Mouse (Mus musculus) megakaryocyte, embryonic 14.5 days (primary cell): Measurements from ENCODE around the gene Ctns. TPM values are rescaled to one million over a fixed set of nuclear protein-coding genes. Genes with fewer than 3 reads are reported as not detected.

Experiments used
- H3K27me3 ChIP-seq: replicated peaks from 2 replicates; pipeline ENCODE3; 2012; ENCODE audit warnings: inconsistent platforms
- H3K36me3 ChIP-seq: replicated peaks from 2 replicates; pipeline ENCODE3; 2012; ENCODE audit warnings: low read length, inconsistent platforms, mixed read lengths
- H3K4me1 ChIP-seq: 2 replicates; pipeline ENCODE4 v1.6.1; 2012; ENCODE audit warnings: inconsistent platforms
- H3K4me3 ChIP-seq: replicated peaks from 2 replicates; pipeline ENCODE3; 2012; ENCODE audit warnings: moderate library complexity, mild to moderate bottlenecking, inconsistent platforms
- H3K9me3 ChIP-seq: 2 replicates; pipeline ENCODE4 v1.6.1; 2012; ENCODE audit warnings: inconsistent platforms
- FLI1 ChIP-seq: IDR thresholded peaks from 2 replicates; pipeline ENCODE4 v1.6.1; 2012; ENCODE audit warnings: low read length, inconsistent platforms, mixed read lengths
- GATA1 ChIP-seq: IDR thresholded peaks from 3 replicates; pipeline ENCODE4 v1.6.1; 2012; ENCODE audit warnings: mixed read lengths, low read length, inconsistent platforms, borderline replicate concordance
- polyA plus RNA-seq: library from polyadenylated mRNA; stranded (reverse); fragments of >175 nt; gene quantifications from 2 replicates; pipeline ENCODE4 v1.2.3, GENCODE M21; 2012; ENCODE audit warnings: low replicate concordance; ENCODE audit not compliant: insufficient read depth

Gene Ctns
- polyA plus RNA-seq, 1 experiment = 4.1 TPM

DNA sequence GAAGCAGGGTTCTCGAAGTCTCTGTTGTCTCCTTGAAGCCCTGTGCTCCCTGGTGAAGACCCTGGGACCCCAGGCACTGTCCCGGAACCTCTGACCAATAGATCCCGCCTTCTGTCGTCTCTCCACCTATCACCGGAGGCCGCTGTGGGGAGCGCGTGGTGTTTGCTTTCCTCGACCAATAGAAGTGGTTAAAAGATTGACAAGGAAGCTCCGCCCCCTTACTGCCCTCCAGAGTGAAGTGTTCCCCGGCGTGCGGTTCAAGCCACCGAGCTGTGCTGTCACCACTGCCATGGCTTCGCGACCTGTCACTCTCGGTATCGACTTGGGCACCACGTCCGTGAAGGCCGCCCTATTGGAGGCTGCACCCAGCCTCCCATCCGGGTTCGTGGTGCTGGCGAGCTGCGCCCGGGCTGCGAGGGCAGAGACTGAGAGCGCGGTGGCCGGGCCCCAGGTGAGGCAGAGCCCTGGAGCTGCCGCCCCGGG lies 429 bp upstream of the Ctns start, which contains the start of gene Shpk:
Gene Shpk (plus strand): TSS at position 231 of the 483 bp plus-strand sequence.
- Histone ChIP-seq H3K36me3 (peaks cover 30% of the 10 kb centered on the region), H3K27me3 (no peaks in the 10 kb centered on the region), H3K9me3 (no peaks in the 10 kb centered on the region), H3K4me1 (peaks cover 57% of the 10 kb centered on the region), H3K4me3 (peak within 1 kb of the TSS; percentile 99)
- no peak for TF ChIP-seq GATA1
- TF ChIP-seq FLI1 = no peak

GRCm38 (mm10) chr11:73198190-73198589 lies 652 bp downstream of the Ctns start:
- H3K4me3 ChIP-seq = peak overlapping the region; percentile 99
- TF ChIP-seq FLI1 (no peak), GATA1 (no peak)
- H3K36me3 ChIP-seq = peaks cover 26% of the 10 kb centered on the region
- no peaks in the 10 kb centered on the region for H3K9me3 ChIP-seq
- H3K4me1 ChIP-seq = peaks cover 66% of the 10 kb centered on the region
- H3K27me3 ChIP-seq = no peaks in the 10 kb centered on the region

- peaks cover 43% of the 10 kb centered on the region for H3K4me1 ChIP-seq
- no peak overlapping the region for H3K4me3 ChIP-seq
- no peaks in the 10 kb centered on the region for H3K9me3 ChIP-seq
- H3K36me3 ChIP-seq = peaks cover 60% of the 10 kb centered on the region
- H3K27me3 ChIP-seq = no peaks in the 10 kb centered on the region
- TF ChIP-seq GATA1 = no peak
- no peak for TF ChIP-seq FLI1
Observed at GRCm38 (mm10) chr11:73194444-73194843, 4.4 kb downstream of the Ctns start.

- Histone ChIP-seq H3K9me3 (no peaks in the 10 kb centered on the region), H3K36me3 (peaks cover 74% of the 10 kb centered on the region), H3K27me3 (no peaks in the 10 kb centered on the region), H3K4me3 (peak overlapping the region; percentile 11), H3K4me1 (peaks cover 35% of the 10 kb centered on the region)
- TF ChIP-seq GATA1 (no peak), FLI1 (no peak)
Observed at GRCm38 (mm10) chr11:73193047-73193446, 5.8 kb downstream of the Ctns start.

- no peak for TF ChIP-seq FLI1
- no peak for TF ChIP-seq GATA1
- H3K4me1 ChIP-seq = peaks cover 5% of the 10 kb centered on the region
- H3K27me3 ChIP-seq = no peaks in the 10 kb centered on the region
- H3K4me3 ChIP-seq = no peak overlapping the region
- H3K9me3 ChIP-seq = no peaks in the 10 kb centered on the region
- peaks cover 95% of the 10 kb centered on the region for H3K36me3 ChIP-seq
Observed at GRCm38 (mm10) chr11:73187231-73187630, 11.6 kb downstream of the Ctns start.

DNA sequence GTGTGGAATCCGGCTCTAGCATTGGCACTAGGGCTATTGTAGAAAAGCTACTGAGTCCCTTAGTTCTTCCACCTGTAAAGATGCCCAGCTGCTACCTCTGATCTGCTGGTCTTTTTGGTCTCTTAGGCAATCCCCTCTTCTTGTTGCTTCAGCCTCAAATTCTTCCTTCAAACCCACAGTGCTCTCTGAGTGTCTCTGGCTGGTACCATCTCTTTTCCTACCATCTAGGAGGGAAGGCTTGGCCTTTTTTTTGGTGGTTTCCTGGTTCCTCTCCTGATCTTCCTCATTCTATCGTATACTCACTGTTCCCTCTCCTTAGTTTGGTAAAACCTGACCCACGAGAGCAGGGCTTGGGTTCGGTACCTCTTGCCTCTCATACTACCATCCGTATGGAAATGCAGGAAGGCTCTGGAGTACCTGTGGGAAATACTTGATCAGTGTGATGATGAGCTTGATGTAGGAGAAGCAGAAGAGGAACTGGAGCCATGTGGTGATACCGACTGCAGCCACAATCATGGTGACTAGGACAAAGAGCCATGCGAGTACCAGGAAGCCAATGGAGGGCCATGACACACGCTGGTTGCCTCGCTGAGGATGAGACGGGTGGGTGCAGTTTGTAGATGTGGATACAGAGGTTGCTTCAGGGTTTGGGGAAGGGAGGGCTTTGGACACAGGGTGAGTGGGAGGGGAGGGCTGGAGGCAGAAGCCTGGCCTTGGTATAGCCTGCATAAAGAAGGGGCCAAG lies 12.8 kb downstream of the Ctns start:
- no peaks in the 10 kb centered on the region for H3K9me3 ChIP-seq
- H3K27me3 ChIP-seq = no peaks in the 10 kb centered on the region
- peaks cover 5% of the 10 kb centered on the region for H3K4me1 ChIP-seq
- peak overlapping the region; percentile 53 for H3K4me3 ChIP-seq
- no peak for TF ChIP-seq GATA1
- peaks cover 88% of the 10 kb centered on the region for H3K36me3 ChIP-seq

DNA sequence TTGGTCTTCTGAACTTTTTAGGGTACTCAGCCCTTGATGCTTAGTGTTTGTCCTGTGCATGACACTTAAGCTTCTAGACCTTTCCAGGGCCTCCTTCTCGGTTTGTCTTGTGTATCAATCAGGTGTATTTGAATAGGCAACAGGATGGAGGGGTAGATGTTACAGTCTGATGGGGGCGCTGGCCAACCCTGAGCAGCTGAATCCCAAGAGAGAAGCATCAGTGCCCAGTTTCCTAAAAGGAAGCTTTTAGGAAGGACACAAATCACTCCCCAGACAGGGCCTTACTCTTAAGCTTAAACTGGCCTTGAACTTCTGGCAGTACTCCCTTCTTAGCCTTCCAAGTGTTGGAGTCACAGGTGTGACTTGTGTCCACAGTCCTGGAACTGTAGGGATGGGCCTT lies 20.9 kb downstream of the Ctns start:
- no peak for TF ChIP-seq GATA1
- no peak for TF ChIP-seq FLI1
- Histone ChIP-seq H3K4me1 (peaks cover 29% of the 10 kb centered on the region), H3K36me3 (peaks cover 37% of the 10 kb centered on the region), H3K4me3 (peak overlapping the region; percentile 99), H3K9me3 (no peaks in the 10 kb centered on the region), H3K27me3 (no peaks in the 10 kb centered on the region)

DNA sequence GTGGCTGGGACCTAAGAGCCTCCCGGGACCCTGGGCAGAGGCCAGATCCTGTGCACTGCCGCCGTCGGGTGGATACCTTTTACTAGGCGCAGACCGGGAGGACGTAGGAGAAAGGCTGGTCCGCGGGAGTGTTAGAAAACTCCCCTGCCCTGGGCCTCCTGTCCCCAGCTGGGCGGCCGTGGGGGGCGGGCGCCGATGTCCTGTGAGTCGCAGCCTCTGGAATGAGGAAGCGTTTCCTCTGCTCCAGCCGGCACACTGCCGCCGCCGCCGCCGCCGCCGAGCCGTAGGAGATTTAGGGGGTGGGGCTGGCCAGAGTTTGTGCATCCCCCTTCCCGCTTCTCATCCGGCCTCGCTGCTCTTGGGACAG lies 21.4 kb downstream of the Ctns start:
- Histone ChIP-seq H3K4me3 (peak overlapping the region; percentile 99), H3K27me3 (no peaks in the 10 kb centered on the region), H3K9me3 (no peaks in the 10 kb centered on the region), H3K36me3 (peaks cover 40% of the 10 kb centered on the region), H3K4me1 (peaks cover 33% of the 10 kb centered on the region)
- TF ChIP-seq GATA1 = no peak
- no peak for TF ChIP-seq FLI1

- TF ChIP-seq FLI1 = no peak
- TF ChIP-seq GATA1 = no peak
- Histone ChIP-seq H3K27me3 (no peaks in the 10 kb centered on the region), H3K9me3 (no peaks in the 10 kb centered on the region), H3K4me1 (peaks cover 39% of the 10 kb centered on the region), H3K4me3 (peak within 1 kb of the TSS; percentile 99), H3K36me3 (peaks cover 41% of the 10 kb centered on the region)
Observed at GRCm38 (mm10) chr11:73176608-73177508, 22.0 kb downstream of the Ctns start, which contains the start of the genes Emc6 and Tax1bp3. Emc6 (minus strand) TSS chr11:73177037. Tax1bp3 (plus strand) TSS chr11:73177083.
